Mouse (Mus musculus) spleen, postnatal 36 days (tissue): Measurements from ENCODE around the gene Slitrk5.
"Not testable (repeated sequence)": the region's sequence is repeated elsewhere in the genome, so short reads cannot be mapped to it uniquely, and the experiment has no call there.

Source experiments
- DNase-seq, 2 experiments: peaks; one replicate each; pipeline ENCODE4 v3.0.0; 2022; ENCODE audit warnings: low spot score in 2 of 2, mixed read lengths in 1 of 2

The Slitrk5 gene

DNA sequence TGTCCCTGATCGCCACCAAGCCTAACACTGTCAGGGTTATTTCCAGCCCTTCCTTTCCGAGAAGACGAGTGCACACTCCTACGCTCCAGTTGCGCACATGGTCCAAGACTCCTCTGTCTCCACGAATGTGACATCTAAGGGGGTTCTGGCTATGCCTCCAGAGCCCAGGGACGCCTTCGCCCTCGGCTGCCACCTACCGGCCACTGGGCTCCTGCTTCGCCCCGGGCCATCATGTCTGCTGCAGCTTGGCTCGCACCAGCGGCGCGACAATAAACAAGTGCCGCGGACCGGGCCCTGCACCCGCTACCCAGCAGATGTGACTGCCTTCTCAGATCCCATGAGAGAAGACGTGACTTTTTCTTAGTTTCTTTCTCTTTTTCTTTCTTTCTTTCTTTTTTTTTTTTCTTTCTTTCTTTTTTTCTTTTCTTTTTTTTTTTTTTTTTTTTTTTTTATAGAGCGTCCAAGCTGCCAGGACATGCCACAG, at the start of gene Slitrk5:
Slitrk5 (plus strand) TSS at position 434 of the 484 bp plus-strand sequence.
- DNase-seq: no peak

DNA sequence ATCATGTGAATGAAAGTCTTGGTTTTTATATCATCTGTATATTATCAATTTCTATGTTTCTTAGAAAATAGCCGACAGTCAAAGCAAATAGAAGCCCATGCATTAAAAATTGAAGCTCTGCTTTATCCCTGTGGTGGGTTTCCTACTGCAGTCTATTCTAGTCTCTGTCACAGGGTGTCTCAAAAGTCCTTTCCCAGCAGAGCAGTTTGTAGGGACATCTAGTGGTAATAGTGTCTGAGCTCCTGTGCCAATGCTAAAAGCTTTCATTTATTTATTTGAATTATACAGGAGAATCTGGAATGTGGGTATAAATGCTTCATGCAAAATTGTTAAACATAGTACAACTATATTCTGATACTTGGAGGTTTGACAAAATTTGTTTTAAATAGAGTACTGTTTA, 2.0 kb upstream of the Slitrk5 start:
- no peak for DNase-seq

DNA sequence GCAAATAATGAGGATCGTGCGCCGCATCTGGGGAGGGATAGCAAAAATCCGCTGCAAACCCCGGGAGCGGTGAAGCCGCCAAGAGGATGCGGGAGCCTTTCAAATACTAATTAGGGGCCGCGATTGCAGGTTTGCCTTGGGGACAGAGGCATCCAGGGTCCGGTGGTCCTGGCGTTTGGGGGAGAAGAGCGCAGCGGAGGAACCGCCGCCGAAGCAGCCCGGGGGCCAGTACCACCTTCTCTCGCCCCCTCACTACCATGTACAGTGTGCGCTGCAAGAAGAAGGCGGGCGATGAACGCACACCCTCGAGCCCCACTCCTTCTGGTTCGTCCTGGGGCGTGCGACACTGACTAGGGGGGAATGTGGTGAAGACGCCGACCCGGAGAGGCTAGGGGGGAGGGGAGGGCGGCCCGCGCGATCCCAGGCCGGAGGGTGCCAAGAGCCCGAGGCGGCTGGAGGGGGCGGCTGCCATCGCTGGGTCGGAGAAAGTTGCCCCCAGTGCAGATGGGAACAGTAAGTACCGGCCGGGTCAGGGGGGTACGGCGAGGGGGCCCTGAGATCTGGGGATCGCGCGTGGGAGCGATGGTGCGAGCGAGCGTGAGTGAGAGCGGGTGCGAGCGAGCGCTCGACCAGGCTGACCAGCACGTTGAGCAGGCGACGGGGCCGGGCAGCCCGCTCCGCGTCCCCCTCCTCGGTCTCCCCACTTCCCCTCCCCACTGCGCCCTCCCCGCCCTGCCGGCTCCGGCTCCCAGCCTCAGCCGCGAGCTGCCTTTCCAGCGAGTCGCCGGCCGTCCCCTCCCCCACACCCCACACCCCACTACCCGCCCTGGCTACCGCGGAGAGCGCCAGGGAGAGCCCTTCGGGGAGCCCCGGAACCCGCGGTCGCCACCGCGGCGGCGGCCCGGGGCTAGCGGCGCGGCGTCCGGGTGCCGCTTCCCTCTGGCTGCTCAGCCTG, 591 bp downstream of the Slitrk5 start:
- DNase-seq: no peak

- DNase-seq: no peak
These were observed 1.3 kb downstream of the Slitrk5 start for GRCm38 (mm10) chr14:111676166-111676581.

GRCm38 (mm10) chr14:111676851-111677291, 2.0 kb downstream of the Slitrk5 start:
- no peak for DNase-seq

- DNase-seq: no peak
These were observed 2.6 kb downstream of the Slitrk5 start for GRCm38 (mm10) chr14:111677361-111678070.

GRCm38 (mm10) chr14:111680271-111680670, 5.4 kb downstream of the Slitrk5 start:
- no peak for DNase-seq

GRCm38 (mm10) chr14:111681092-111681708, 6.3 kb downstream of the Slitrk5 start:
- DNase-seq: no peak

- DNase-seq: no peak
These were observed 6.9 kb downstream of the Slitrk5 start for GRCm38 (mm10) chr14:111681773-111682172.

DNA sequence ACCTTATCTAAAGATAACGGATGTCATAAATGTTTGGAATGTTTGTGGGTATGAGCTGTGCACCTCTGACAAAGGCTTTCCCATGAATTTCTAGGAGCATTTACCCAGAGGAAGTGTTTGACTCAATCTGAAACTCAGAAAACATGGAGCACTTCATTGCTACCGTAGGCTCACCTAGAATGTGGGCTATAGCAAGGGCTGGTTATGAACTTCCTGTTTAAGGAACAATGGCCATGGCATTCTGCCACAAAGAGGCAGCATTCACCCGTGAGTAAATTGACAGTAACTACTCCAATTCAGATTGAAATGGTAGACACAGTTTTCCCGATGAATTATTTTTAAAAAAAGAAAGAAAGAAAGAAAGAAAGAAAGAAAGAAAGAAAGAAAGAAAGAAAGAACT, 8.6 kb downstream of the Slitrk5 start:
- no peak for DNase-seq

GRCm38 (mm10) chr14:111690139-111690538, 15.2 kb downstream of the Slitrk5 start:
- DNase-seq: not testable (repeated sequence)

GRCm38 (mm10) chr14:111729833-111730232, 54.9 kb downstream of the Slitrk5 start:
- no peak for DNase-seq
